In genomic region chr10:80570419-80570818, GRCm38 (mm10) we compare ENCODE assay signal across 8 mouse cellular contexts. TPM values are rescaled to one million over a fixed set of nuclear protein-coding genes. Genes with fewer than 3 reads are reported as not detected.
DNase-seq lines count a peak whose midpoint lies in the region; ATAC-seq and TF ChIP-seq lines count a peak whose summit lies in the region.

No protein-coding gene starts in this region.

- 0 out of 2 replicates have a peak, but pooled peaks cover 2% of the 10 kb centered on the region for H3K27me3 ChIP-seq in hindbrain, embryonic 10.5 days (ENCODE audit: insufficient read depth, poor library complexity, severe bottlenecking)
- no peaks in the 10 kb centered on the region for H3K27me3 ChIP-seq in hindbrain, embryonic 11.5 days (ENCODE audit: control insufficient read depth, insufficient read depth, low read length)
- no peaks in the 10 kb centered on the region for H3K27me3 ChIP-seq in MEL (ENCODE audit: control insufficient read depth in 1 of 2, insufficient read depth in 2 of 2, low read length in 2 of 2)
- no peaks in the 10 kb centered on the region for H3K27me3 ChIP-seq in hindbrain, embryonic 12.5 days
- no peaks in the 10 kb centered on the region for H3K27me3 ChIP-seq in liver, embryonic 16.5 days (ENCODE audit: control insufficient read depth, insufficient read depth, low read depth, low read length)

- no peak for TF ChIP-seq POLR2A in MEL (IDR thresholded peaks at IDR 0.05; ENCODE audit: control insufficient read depth in 1 of 2, insufficient read depth in 1 of 2, low read depth in 1 of 2, low read length in 2 of 2, poor library complexity in 1 of 2)

- no peak for TF ChIP-seq EP300 in MEL (IDR thresholded peaks at IDR 0.05; ENCODE audit: low read depth in 1 of 2, low read length in 2 of 2)

- WGBS in hindbrain, embryonic 10.5 days, result 91% methylated on average over 10 of the region's 10 CpGs
- 90% methylated on average over 10 of the region's 10 CpGs for WGBS in hindbrain, embryonic 11.5 days
- WGBS in hindbrain, embryonic 12.5 days, result 89% methylated on average over 10 of the region's 10 CpGs
- WGBS in liver, embryonic 16.5 days (ENCODE audit: insufficient replicate concordance), result 33% methylated on average over 10 of the region's 10 CpGs

- no peak for DNase-seq in hindbrain, embryonic 10.5 days (ENCODE audit: low spot score)
- DNase-seq in hindbrain, embryonic 11.5 days (ENCODE audit: low spot score), result no peak
- peak; percentile 40 for DNase-seq in MEL (ENCODE audit: low read depth, low spot score)
- no peak for DNase-seq in yolk sac, embryonic 10.5 days (ENCODE audit: low spot score)
- no peak for DNase-seq in embryo, embryonic 11 days
- no peak for DNase-seq in kidney, postnatal 14 days

- peaks cover 12% of the 10 kb centered on the region for H3K36me3 ChIP-seq in hindbrain, embryonic 10.5 days
- H3K36me3 ChIP-seq in hindbrain, embryonic 11.5 days (ENCODE audit: control insufficient read depth, insufficient read depth, low read length), result no peaks in the 10 kb centered on the region
- H3K36me3 ChIP-seq in MEL (ENCODE audit: control insufficient read depth in 1 of 2, insufficient read depth in 2 of 2, low read length in 2 of 2), result peaks cover 0 to 37% of the 10 kb centered on the region in 2 experiments; a peak in 2 of 4 replicates
- H3K36me3 ChIP-seq in hindbrain, embryonic 12.5 days, result peaks cover 11% of the 10 kb centered on the region
- peaks cover 15% of the 10 kb centered on the region for H3K36me3 ChIP-seq in liver, embryonic 16.5 days (ENCODE audit: control insufficient read depth, insufficient read depth)

- ATAC-seq in hindbrain, embryonic 11.5 days (ENCODE audit: low FRiP score), result no peak
- ATAC-seq in hindbrain, embryonic 12.5 days (ENCODE audit: low FRiP score), result no peak
- no peak for ATAC-seq in liver, embryonic 16.5 days (ENCODE audit: low read depth)

- H3K9me3 ChIP-seq in hindbrain, embryonic 10.5 days, result no peaks in the 10 kb centered on the region
- H3K9me3 ChIP-seq in hindbrain, embryonic 11.5 days (ENCODE audit: control insufficient read depth, low read length), result no peaks in the 10 kb centered on the region
- no peaks in the 10 kb centered on the region for H3K9me3 ChIP-seq in MEL (replicated peaks; ENCODE audit: insufficient read depth, low read length)
- H3K9me3 ChIP-seq in hindbrain, embryonic 12.5 days (replicated peaks), result no peaks in the 10 kb centered on the region
- H3K9me3 ChIP-seq in liver, embryonic 16.5 days (replicated peaks; ENCODE audit: control insufficient read depth, low read length), result no peaks in the 10 kb centered on the region

- peaks cover 88% of the 10 kb centered on the region for H3K4me1 ChIP-seq in hindbrain, embryonic 10.5 days (replicated peaks)
- peaks cover 16% of the 10 kb centered on the region for H3K4me1 ChIP-seq in hindbrain, embryonic 11.5 days (replicated peaks; ENCODE audit: control insufficient read depth, insufficient read depth, low read length)
- peaks cover 12 to 55% of the 10 kb centered on the region in 2 experiments; a peak in 3 of 4 replicates for H3K4me1 ChIP-seq in MEL (ENCODE audit: control insufficient read depth in 1 of 2, insufficient read depth in 2 of 2, low read length in 2 of 2)
- peaks cover 69% of the 10 kb centered on the region for H3K4me1 ChIP-seq in hindbrain, embryonic 12.5 days
- H3K4me1 ChIP-seq in liver, embryonic 16.5 days (ENCODE audit: control insufficient read depth, low read depth, low read length), result peaks cover 72% of the 10 kb centered on the region

- peak overlapping the region; percentile 88 for H3K27ac ChIP-seq in hindbrain, embryonic 10.5 days
- no peak overlapping the region; the same call in 1 of the 2 replicates for H3K27ac ChIP-seq in hindbrain, embryonic 11.5 days (ENCODE audit: low read depth, low read length)
- H3K27ac ChIP-seq in MEL (ENCODE audit: control insufficient read depth, low read depth, low read length), result peak overlapping the region; percentile 68
- H3K27ac ChIP-seq in hindbrain, embryonic 12.5 days, result no peak overlapping the region
- peak overlapping the region; percentile 98 for H3K27ac ChIP-seq in liver, embryonic 16.5 days (ENCODE audit: low read length)

- no peak for TF ChIP-seq CTCF in MEL (IDR thresholded peaks at IDR 0.05 in 2 of 3, conservative IDR thresholded peaks at IDR 0.05 in 1 of 3; ENCODE audit: control insufficient read depth in 1 of 3, insufficient read depth in 1 of 3, low read depth in 2 of 3, low read length in 3 of 3, poor library complexity in 1 of 3, severe bottlenecking in 1 of 3)

- H3K4me2 ChIP-seq in hindbrain, embryonic 11.5 days (replicated peaks; ENCODE audit: low read depth, low read length), result no peak overlapping the region
- peak overlapping the region; percentile 46 for H3K4me2 ChIP-seq in hindbrain, embryonic 12.5 days (replicated peaks)
- peak overlapping the region; percentile 96 for H3K4me2 ChIP-seq in liver, embryonic 16.5 days (ENCODE audit: low read depth, low read length)

- no peak for TF ChIP-seq RAD21 in MEL (IDR thresholded peaks at IDR 0.05; ENCODE audit: low read depth, low read length)

- no peak overlapping the region; the same call in 1 of the 2 replicates for H3K9ac ChIP-seq in hindbrain, embryonic 11.5 days (ENCODE audit: low read depth, low read length)
- peak overlapping the region; percentile 49 for H3K9ac ChIP-seq in MEL (ENCODE audit: control insufficient read depth, low read depth, low read length, poor library complexity, severe bottlenecking)
- peak overlapping the region; percentile 64; the same call in 1 of the 2 replicates for H3K9ac ChIP-seq in hindbrain, embryonic 12.5 days
- peak overlapping the region; percentile 87 for H3K9ac ChIP-seq in liver, embryonic 16.5 days (ENCODE audit: low read depth, low read length)

- peak overlapping the region; percentile 41 for H3K4me3 ChIP-seq in hindbrain, embryonic 10.5 days
- H3K4me3 ChIP-seq in hindbrain, embryonic 11.5 days (ENCODE audit: low read depth, low read length), result no peak overlapping the region
- H3K4me3 ChIP-seq in MEL (ENCODE audit: control insufficient read depth in 1 of 2, insufficient read depth in 1 of 2, low read depth in 2 of 2, low read length in 2 of 2), result peak overlapping the region; percentile 38 to 44
- 0 out of 2 replicates have a peak overlapping the region, but pooled peaks have one; percentile 8 for H3K4me3 ChIP-seq in hindbrain, embryonic 12.5 days
- H3K4me3 ChIP-seq in liver, embryonic 16.5 days (ENCODE audit: low read depth, low read length), result peak overlapping the region; percentile 85

- peaks cover 66% of the 10 kb centered on the region for H3K79me2 ChIP-seq in MEL (ENCODE audit: control insufficient read depth, insufficient read depth, low read length, poor library complexity)

RNA-seq across cellular contexts. Expression of gene Klf16, which starts 6.7 kb away (rescaled TPM):
- 6.9 and 7.3 TPM in 2 replicates for polyA plus RNA-seq in hindbrain, embryonic 10.5 days (2016; fragmentation: Nextera tagmentation; extraction: Ambion mirVana)
- 3.9 and 4.2 TPM in 2 replicates for polyA plus RNA-seq in hindbrain, embryonic 11.5 days (2014; fragmentation: Nextera tagmentation; extraction: Ambion mirVana)
- 30.0 and 37.1 TPM in 2 replicates for total RNA-seq in MEL (2012; rRNA removed)
- 10 to 100 TPM in 1 of 2 experiments, not detected in 1; 51.1 TPM for polyA plus RNA-seq in MEL (2012; ENCODE audit: insufficient read depth in 1 of 2, insufficient read length in 2 of 2, low read depth in 1 of 2, low replicate concordance in 2 of 2, missing spikeins in 1 of 2)
- 7.1 and 8.1 TPM in 2 replicates for polyA plus RNA-seq in hindbrain, embryonic 12.5 days (2016; fragmentation: Nextera tagmentation; extraction: Ambion mirVana)
- polyA plus RNA-seq in liver, embryonic 16.5 days (2015; fragmentation: Nextera tagmentation; extraction: Ambion mirVana), result 9.6 and 10.7 TPM in 2 replicates

RNA-seq across cellular contexts. Expression of gene Rexo1, which starts 9.1 kb away (rescaled TPM):
- 33.3 and 38.5 TPM in 2 replicates for polyA plus RNA-seq in hindbrain, embryonic 10.5 days (2016; fragmentation: Nextera tagmentation; extraction: Ambion mirVana)
- polyA plus RNA-seq in hindbrain, embryonic 11.5 days (2014; fragmentation: Nextera tagmentation; extraction: Ambion mirVana), result 21.6 and 22.5 TPM in 2 replicates
- total RNA-seq in MEL (2012; rRNA removed), result 14.3 and 14.7 TPM in 2 replicates
- polyA plus RNA-seq in MEL (2012; ENCODE audit: insufficient read depth in 1 of 2, insufficient read length in 2 of 2, low read depth in 1 of 2, low replicate concordance in 2 of 2, missing spikeins in 1 of 2), result 10 to 100 TPM in 1 of 2 experiments, not detected in 1; 54.6 TPM
- polyA plus RNA-seq in hindbrain, embryonic 12.5 days (2016; fragmentation: Nextera tagmentation; extraction: Ambion mirVana), result 33.1 and 33.8 TPM in 2 replicates
- 10.9 and 12.1 TPM in 2 replicates for polyA plus RNA-seq in liver, embryonic 16.5 days (2015; fragmentation: Nextera tagmentation; extraction: Ambion mirVana)

RNA-seq across cellular contexts. Expression of gene Abhd17a, which starts 19.7 kb away (rescaled TPM):
- 89.1 and 109 TPM in 2 replicates for polyA plus RNA-seq in hindbrain, embryonic 10.5 days (2016; fragmentation: Nextera tagmentation; extraction: Ambion mirVana)
- polyA plus RNA-seq in hindbrain, embryonic 11.5 days (2014; fragmentation: Nextera tagmentation; extraction: Ambion mirVana), result 98.8 and 108 TPM in 2 replicates
- total RNA-seq in MEL (2012; rRNA removed), result 89.6 and 98.5 TPM in 2 replicates
- polyA plus RNA-seq in MEL (2012; ENCODE audit: insufficient read depth in 1 of 2, insufficient read length in 2 of 2, low read depth in 1 of 2, low replicate concordance in 2 of 2, missing spikeins in 1 of 2), result 100 to 1,000 TPM in 1 of 2 experiments, 10 to 100 TPM in 1; 96.2 to 136 TPM
- 112 and 118 TPM in 2 replicates for polyA plus RNA-seq in hindbrain, embryonic 12.5 days (2016; fragmentation: Nextera tagmentation; extraction: Ambion mirVana)
- polyA plus RNA-seq in liver, embryonic 16.5 days (2015; fragmentation: Nextera tagmentation; extraction: Ambion mirVana), result 31.4 and 35.9 TPM in 2 replicates

RNA-seq across cellular contexts. Expression of gene Atp8b3, which starts 31.5 kb away (rescaled TPM):
- 0.56 and 0.90 TPM in 2 replicates for polyA plus RNA-seq in hindbrain, embryonic 10.5 days (2016; fragmentation: Nextera tagmentation; extraction: Ambion mirVana)
- polyA plus RNA-seq in hindbrain, embryonic 11.5 days (2014; fragmentation: Nextera tagmentation; extraction: Ambion mirVana), result 0.86 and 0.95 TPM in 2 replicates
- 0.03 TPM in 1 of 2 replicates, not detected in the other for total RNA-seq in MEL (2012; rRNA removed)
- under 1 TPM in 1 of 2 experiments, not detected in 1; 0.13 TPM for polyA plus RNA-seq in MEL (2012; ENCODE audit: insufficient read depth in 1 of 2, insufficient read length in 2 of 2, low read depth in 1 of 2, low replicate concordance in 2 of 2, missing spikeins in 1 of 2)
- 0.93 and 1.1 TPM in 2 replicates for polyA plus RNA-seq in hindbrain, embryonic 12.5 days (2016; fragmentation: Nextera tagmentation; extraction: Ambion mirVana)
- 0.02 TPM in 1 of 2 replicates, not detected in the other for polyA plus RNA-seq in liver, embryonic 16.5 days (2015; fragmentation: Nextera tagmentation; extraction: Ambion mirVana)

RNA-seq across cellular contexts. Expression of gene Scamp4, which starts 32.3 kb away (rescaled TPM):
- 89.9 and 92.0 TPM in 2 replicates for polyA plus RNA-seq in hindbrain, embryonic 10.5 days (2016; fragmentation: Nextera tagmentation; extraction: Ambion mirVana)
- 64.1 and 68.7 TPM in 2 replicates for polyA plus RNA-seq in hindbrain, embryonic 11.5 days (2014; fragmentation: Nextera tagmentation; extraction: Ambion mirVana)
- 34.2 and 36.5 TPM in 2 replicates for total RNA-seq in MEL (2012; rRNA removed)
- polyA plus RNA-seq in MEL (2012; ENCODE audit: insufficient read depth in 1 of 2, insufficient read length in 2 of 2, low read depth in 1 of 2, low replicate concordance in 2 of 2, missing spikeins in 1 of 2), result 100 to 1,000 TPM in 1 of 2 experiments, not detected in 1; 140 TPM
- polyA plus RNA-seq in hindbrain, embryonic 12.5 days (2016; fragmentation: Nextera tagmentation; extraction: Ambion mirVana), result 60.3 and 69.4 TPM in 2 replicates
- polyA plus RNA-seq in liver, embryonic 16.5 days (2015; fragmentation: Nextera tagmentation; extraction: Ambion mirVana), result 35.3 and 38.3 TPM in 2 replicates

Comparison
In these comparisons a context has a peak if more than half of its experiments do, and no peak if none do; other contexts are left out.
1. H3K27ac ChIP-seq: peak in hindbrain, embryonic 10.5 days (single experiment), MEL (single experiment) and liver, embryonic 16.5 days (single experiment); none in hindbrain, embryonic 11.5 days (single experiment) and hindbrain, embryonic 12.5 days (single experiment).